Mouse (Mus musculus) ES-Bruce4 (cell line): ENCODE results near the gene Gnaq.

ENCODE experiments used
- CTCF ChIP-seq: IDR thresholded peaks from one replicate; pipeline ENCODE4 v1.8.1; 2011; ENCODE audit warnings: low read depth, low read length
- EP300 ChIP-seq: IDR thresholded peaks from 2 replicates; pipeline ENCODE4 v1.6.1; 2011; ENCODE audit warnings: low read depth, low read length; ENCODE audit not compliant: insufficient read depth
- POLR2A ChIP-seq: IDR thresholded peaks from one replicate; pipeline ENCODE4 v1.8.1; 2011; ENCODE audit warnings: low read length; ENCODE audit not compliant: insufficient read depth

GRCm38 (mm10) chr19:16315525-16315924, 182.9 kb downstream of the Gnaq start:
- TF ChIP-seq POLR2A, result no peak
- TF ChIP-seq CTCF, result no peak
- no peak for TF ChIP-seq EP300
